Mouse (Mus musculus) C2C12 (cell line): Measurements from ENCODE around the gene Lyrm7.

Experiments
- CEBPB ChIP-seq: IDR thresholded peaks from one replicate; pipeline ENCODE4 v1.6.1; 2011; ENCODE audit warnings: low read depth, mild to moderate bottlenecking, control low read depth, moderate library complexity
- CTCF ChIP-seq: IDR thresholded peaks from one replicate; pipeline ENCODE4 v1.5.1; 2011; ENCODE audit not compliant: control insufficient read depth, insufficient read depth, insufficient read length
- FOSL1 ChIP-seq: IDR thresholded peaks from one replicate; pipeline ENCODE4 v1.8.0; 2011; ENCODE audit warnings: mild to moderate bottlenecking, low read length; ENCODE audit not compliant: poor library complexity, insufficient read depth, severe bottlenecking
- MAX ChIP-seq: IDR thresholded peaks from one replicate; pipeline ENCODE4 v1.6.1; 2011; ENCODE audit warnings: mild to moderate bottlenecking, control low read depth
- MYOD1 ChIP-seq: IDR thresholded peaks from one replicate; pipeline ENCODE4 v1.6.1; 2011; ENCODE audit warnings: low read depth; ENCODE audit not compliant: control insufficient read depth, insufficient read length
- MYOG ChIP-seq: IDR thresholded peaks from one replicate; pipeline ENCODE4 v1.6.1; 2011; ENCODE audit not compliant: control insufficient read depth, insufficient read length; ENCODE audit errors: extremely low read depth
- USF1 ChIP-seq: IDR thresholded peaks from one replicate; pipeline ENCODE4 v1.6.1; 2011; ENCODE audit warnings: low read depth, mild to moderate bottlenecking, control low read depth, moderate library complexity

DNA sequence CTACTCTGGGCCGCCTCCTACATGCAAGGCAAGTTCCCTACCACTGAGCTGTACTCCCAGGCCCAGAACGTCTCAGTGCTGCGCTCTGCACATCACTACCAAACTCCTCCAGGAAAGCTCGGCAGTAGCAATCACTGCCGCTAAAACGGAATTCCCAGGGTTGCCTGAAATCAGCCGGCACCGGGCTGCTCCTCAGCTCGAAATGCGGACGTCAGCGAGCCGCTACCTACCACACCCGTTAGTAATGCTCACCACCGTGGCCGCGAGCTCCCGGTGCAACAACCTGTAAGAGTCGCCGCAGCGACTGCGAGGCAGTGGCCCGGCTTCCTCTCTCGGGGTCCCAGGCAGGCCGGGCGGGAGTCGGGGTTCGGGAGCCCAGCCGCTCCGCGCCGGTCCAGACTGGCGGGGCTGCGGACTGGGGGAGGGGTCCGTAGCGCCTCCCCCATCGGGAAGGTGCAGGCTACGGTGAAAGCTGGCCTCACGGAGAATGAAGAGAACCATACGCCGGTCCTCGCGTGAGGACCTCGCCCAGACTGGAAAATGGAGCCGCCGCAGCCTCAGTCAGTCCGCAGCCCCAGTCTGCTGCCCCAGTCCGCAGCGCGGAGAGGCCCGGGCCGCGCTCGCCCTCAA lies 73.7 kb downstream of the Lyrm7 start:
- TF ChIP-seq MAX (no peak), CTCF (no peak), CEBPB (no peak), MYOD1 (no peak), USF1 (no peak), FOSL1 (no peak), MYOG (no peak)
